Mouse (Mus musculus) embryonic facial prominence, embryonic 11.5 days (tissue): ENCODE measurements at regions not wholly inside any gene's neighbourhood (a gene's known extent, or its start where the extent isn't known, plus 50 kb on each side); places are given as distances from the start of the nearest gene placed in this dataset.

Experiments
- ATAC-seq: fragments of 200-750 bp; cut with Nextera tagmentation; replicated peaks from 2 replicates; pipeline ENCODE4 v1.8.0; 2017; ENCODE audit warnings: low read depth; ENCODE audit not compliant: insufficient number of reproducible peaks, low FRiP score, low TSS enrichment
- DNase-seq: peaks from one replicate; pipeline ENCODE4 v3.0.0-alpha.2; 2015; ENCODE audit warnings: low spot score
- H3K27ac ChIP-seq: fragments of 300-500 bp; sonication (generic); replicated peaks from 2 replicates; pipeline ENCODE4 v1.5.1; 2014; ENCODE audit warnings: mild to moderate bottlenecking, low read depth, low read length, control low read depth
- H3K27me3 ChIP-seq: fragments of 300-500 bp; sonication (generic); 2 replicates; pipeline ENCODE4 v1.6.1; 2014; ENCODE audit warnings: mild to moderate bottlenecking, low read length, moderate library complexity, mixed read lengths; ENCODE audit not compliant: control insufficient read depth, insufficient read depth
- H3K36me3 ChIP-seq: fragments of 300-500 bp; sonication (generic); replicated peaks from 2 replicates; pipeline ENCODE4 v1.6.1; 2014; ENCODE audit warnings: low read depth, mild to moderate bottlenecking, low read length, moderate library complexity, mixed read lengths; ENCODE audit not compliant: control insufficient read depth, insufficient read depth
- H3K4me1 ChIP-seq: fragments of 300-500 bp; sonication (generic); 2 replicates; pipeline ENCODE4 v1.6.1; 2014; ENCODE audit warnings: low read length, mixed read lengths; ENCODE audit not compliant: control insufficient read depth, insufficient read depth
- H3K4me2 ChIP-seq: fragments of 300-500 bp; sonication (generic); 2 replicates; pipeline ENCODE4 v1.6.1; 2014; ENCODE audit warnings: low read depth, mild to moderate bottlenecking, control low read depth, low read length, moderate library complexity
- H3K4me3 ChIP-seq: fragments of 300-500 bp; sonication (generic); 2 replicates; pipeline ENCODE4 v1.5.1; 2014; ENCODE audit warnings: low read depth, low read length, control low read depth
- H3K9ac ChIP-seq: fragments of 300-500 bp; sonication (generic); replicated peaks from 2 replicates; pipeline ENCODE4 v1.6.1; 2014; ENCODE audit warnings: mild to moderate bottlenecking, control low read depth, low read length
- H3K9me3 ChIP-seq: fragments of 300-500 bp; sonication (generic); replicated peaks from 2 replicates; pipeline ENCODE4 v1.6.1; 2016; ENCODE audit warnings: mild to moderate bottlenecking, low read length, inconsistent platforms, mixed read lengths; ENCODE audit not compliant: control insufficient read depth
- WGBS: fragments of 180-500 bp; shearing (Covaris S2); extraction: QIAGEN DNeasy Blood & Tissue Kit; methylation state at CpG from one replicate; pipeline ENCODE4 v1.1.7; 2014; 5-methylcytosine and 5-hydroxymethylcytosine counted together

- Histone ChIP-seq H3K4me3 (no peak overlapping the region), H3K4me2 (no peak overlapping the region), H3K36me3 (no peaks in the 10 kb centered on the region), H3K9me3 (no peaks in the 10 kb centered on the region), H3K27ac (no peak overlapping the region), H3K27me3 (no peaks in the 10 kb centered on the region), H3K4me1 (0 out of 2 replicates have a peak, but pooled peaks cover 2% of the 10 kb centered on the region), H3K9ac (no peak overlapping the region)
- ATAC-seq (no peak), DNase-seq (no peak)
- WGBS: 79% methylated on average over 5 of the region's 5 CpGs
These were observed 208.2 kb downstream of the Uaca start for GRCm38 (mm10) chr9:61002572-61002971.

DNA sequence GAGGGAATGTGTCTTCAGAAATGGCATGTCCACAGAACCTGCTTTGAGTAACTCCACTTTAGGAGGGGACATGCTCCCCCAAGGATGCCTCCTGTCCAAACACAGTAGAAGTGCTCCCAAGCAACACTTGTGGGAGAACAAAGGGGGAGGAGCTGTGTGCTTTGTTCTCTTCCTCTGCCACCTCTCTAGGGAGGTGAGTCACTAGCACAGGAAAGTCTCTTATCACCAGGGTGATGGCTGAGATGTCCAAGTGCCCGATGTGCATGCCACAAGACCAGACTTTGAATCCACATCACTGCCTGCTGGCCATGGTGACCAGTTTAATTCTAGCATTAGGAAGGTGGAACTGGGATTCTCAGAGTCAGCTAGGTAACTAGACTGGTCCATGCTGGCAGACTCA lies 214.1 kb downstream of the Uaca start:
- Histone ChIP-seq H3K4me3 (no peak overlapping the region), H3K9me3 (no peaks in the 10 kb centered on the region), H3K27ac (no peak overlapping the region), H3K4me2 (no peak overlapping the region), H3K27me3 (no peaks in the 10 kb centered on the region), H3K36me3 (no peaks in the 10 kb centered on the region), H3K4me1 (no peaks in the 10 kb centered on the region), H3K9ac (no peak overlapping the region)
- DNase-seq (no peak), ATAC-seq (no peak)
- 78% methylated on average over 1 of the region's 1 CpGs for WGBS

DNA sequence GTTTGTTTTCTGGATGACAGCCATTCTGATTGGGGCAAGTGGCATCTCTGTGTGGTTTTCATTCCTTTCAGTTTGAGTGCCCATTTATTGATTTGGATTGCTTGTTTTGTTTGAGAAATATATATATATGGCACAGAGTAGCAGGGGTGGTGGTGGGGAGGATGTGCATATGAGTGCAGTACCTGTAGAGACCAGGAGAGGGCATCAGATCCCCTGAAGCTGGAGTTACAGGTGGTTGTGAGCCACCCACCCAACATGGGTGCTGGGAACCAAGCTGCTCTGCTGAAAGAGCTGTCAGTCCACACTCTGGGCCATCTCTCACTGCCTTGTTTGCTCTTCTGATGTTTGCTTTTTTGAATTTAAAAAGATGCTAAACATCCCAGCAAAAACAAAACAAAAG lies 216.7 kb downstream of the Uaca start:
- H3K9ac ChIP-seq: no peak overlapping the region
- no peak for ATAC-seq

GRCm38 (mm10) chr9:61012771-61013540 lies 218.6 kb downstream of the Uaca start:
- DNase-seq: no peak
- WGBS: 68% methylated on average over 19 of the region's 19 CpGs
- Histone ChIP-seq H3K4me3 (no peak overlapping the region), H3K9ac (no peak overlapping the region), H3K4me1 (no peaks in the 10 kb centered on the region), H3K27me3 (no peaks in the 10 kb centered on the region; the same call in 1 of the 2 replicates), H3K36me3 (no peaks in the 10 kb centered on the region), H3K4me2 (no peak overlapping the region), H3K27ac (no peak overlapping the region), H3K9me3 (no peaks in the 10 kb centered on the region)
- peak; percentile 78; the same call in 1 of the 2 replicates for ATAC-seq

More for the DNA sequence above, 216.7 kb downstream of the Uaca start:
- DNase-seq: no peak
- Histone ChIP-seq H3K4me3 (no peak overlapping the region), H3K27me3 (no peaks in the 10 kb centered on the region), H3K36me3 (no peaks in the 10 kb centered on the region), H3K4me2 (no peak overlapping the region), H3K4me1 (no peaks in the 10 kb centered on the region), H3K9me3 (no peaks in the 10 kb centered on the region), H3K27ac (no peak overlapping the region)

DNA sequence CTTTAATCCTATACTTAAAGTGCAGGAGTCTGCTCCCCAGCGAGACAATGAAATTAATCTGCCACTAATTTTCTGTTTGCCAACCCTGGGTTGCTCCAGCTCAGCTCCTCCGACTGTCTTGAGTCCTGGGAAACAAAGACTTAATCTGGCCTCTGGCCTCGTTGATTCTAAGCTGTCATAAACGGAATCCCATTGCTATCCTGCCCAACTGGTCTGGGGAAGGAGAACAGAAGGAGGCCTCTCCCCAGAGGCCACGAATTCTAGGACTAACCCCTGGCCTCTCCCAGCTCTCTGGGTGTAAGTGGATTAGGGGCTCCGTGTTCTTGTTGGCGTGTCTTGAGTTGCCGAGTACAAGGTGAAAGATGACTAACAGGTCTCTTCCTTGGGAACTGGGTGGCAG lies 219.8 kb downstream of the Uaca start:
- H3K9me3 ChIP-seq: no peaks in the 10 kb centered on the region
- H3K36me3 ChIP-seq: no peaks in the 10 kb centered on the region
- no peak overlapping the region for H3K4me3 ChIP-seq
- no peak for ATAC-seq
- H3K4me2 ChIP-seq: no peak overlapping the region
- no peaks in the 10 kb centered on the region; the same call in 1 of the 2 replicates for H3K27me3 ChIP-seq
- 62% methylated on average over 8 of the region's 8 CpGs for WGBS
- DNase-seq: no peak
- no peak overlapping the region for H3K9ac ChIP-seq
- H3K27ac ChIP-seq: no peak overlapping the region
- no peaks in the 10 kb centered on the region for H3K4me1 ChIP-seq

DNA sequence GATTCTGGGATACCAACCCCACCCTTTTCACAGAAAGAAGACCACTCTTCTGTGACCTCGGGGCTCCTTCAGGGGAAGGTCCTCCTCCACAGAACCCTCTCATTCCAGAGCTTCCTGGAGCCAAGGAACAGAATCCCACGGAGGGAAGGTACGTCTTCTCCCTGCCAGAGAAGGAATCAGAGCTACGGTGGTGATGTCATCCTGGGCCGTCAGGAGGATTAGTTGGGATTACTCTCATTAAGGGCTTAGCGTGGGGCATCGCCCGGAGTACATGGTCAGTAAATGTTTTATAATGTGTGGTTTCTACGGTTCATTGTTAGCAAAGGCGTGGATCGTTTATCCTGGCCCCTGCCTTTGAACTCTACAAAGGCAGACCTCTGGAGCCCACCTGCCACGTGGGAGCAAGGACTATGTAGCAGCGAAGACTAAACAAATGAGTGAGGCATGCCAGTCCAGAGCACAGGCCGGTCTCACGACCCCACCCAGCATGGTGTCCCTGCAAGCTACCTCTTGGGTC lies 221.1 kb downstream of the Uaca start:
- Histone ChIP-seq H3K9me3 (no peaks in the 10 kb centered on the region), H3K27ac (no peak overlapping the region), H3K4me3 (no peak overlapping the region), H3K27me3 (no peaks in the 10 kb centered on the region; the same call in 1 of the 2 replicates), H3K36me3 (no peaks in the 10 kb centered on the region), H3K4me2 (no peak overlapping the region), H3K4me1 (no peaks in the 10 kb centered on the region), H3K9ac (no peak overlapping the region)
- DNase-seq (no peak), ATAC-seq (no peak)
- WGBS: 53% methylated on average over 15 of the region's 15 CpGs

DNA sequence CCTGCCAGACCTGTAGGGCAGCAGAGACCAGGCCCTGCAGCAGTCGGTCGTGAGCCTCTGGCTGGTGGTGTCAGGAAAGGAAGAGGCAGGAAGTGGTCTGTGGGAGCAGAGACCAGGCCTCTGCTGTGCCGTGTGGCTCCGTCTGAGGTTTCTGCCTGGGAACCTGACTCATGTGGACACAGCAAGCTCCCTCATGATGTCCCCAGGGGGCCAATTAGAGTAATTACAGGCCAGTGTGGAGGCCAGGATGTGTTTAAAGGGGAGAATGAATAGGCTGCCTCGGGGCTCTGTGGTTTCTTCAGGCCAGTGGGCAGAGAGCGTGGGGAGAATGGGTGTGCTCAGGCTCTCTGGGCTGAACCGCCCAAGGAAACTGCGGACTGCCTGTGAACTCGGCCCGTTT lies 222.3 kb downstream of the Uaca start:
- ATAC-seq (no peak), DNase-seq (peak; percentile 40)
- Histone ChIP-seq H3K36me3 (no peaks in the 10 kb centered on the region), H3K9ac (no peak overlapping the region), H3K4me2 (no peak overlapping the region), H3K27me3 (no peaks in the 10 kb centered on the region; the same call in 1 of the 2 replicates), H3K4me1 (no peaks in the 10 kb centered on the region), H3K4me3 (no peak overlapping the region), H3K9me3 (no peaks in the 10 kb centered on the region), H3K27ac (no peak overlapping the region)
- WGBS: 18% methylated on average over 10 of the region's 10 CpGs

DNA sequence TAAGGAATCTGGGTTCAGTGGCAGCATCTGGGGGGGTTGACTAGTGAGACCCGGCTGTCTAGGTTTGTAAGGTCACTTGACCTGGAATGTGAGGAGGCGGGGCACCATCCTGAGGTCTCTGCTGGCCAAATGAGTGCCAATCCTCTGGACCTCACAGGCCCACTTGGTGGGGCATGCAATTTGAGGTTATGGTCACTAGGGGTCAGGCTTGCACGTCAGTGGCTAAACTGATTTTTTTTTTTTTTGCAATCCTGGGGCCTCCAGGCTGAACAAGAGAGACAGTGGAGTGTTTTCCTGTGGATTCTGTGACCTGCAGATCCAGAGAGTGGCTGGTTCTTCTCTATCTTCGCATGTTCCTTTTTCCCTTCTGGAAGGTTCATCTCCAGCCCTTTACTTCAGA lies 225.6 kb downstream of the Uaca start:
- no peaks in the 10 kb centered on the region for H3K4me1 ChIP-seq
- H3K9ac ChIP-seq: no peak overlapping the region
- H3K27ac ChIP-seq: no peak overlapping the region
- WGBS: 49% methylated on average over 4 of the region's 4 CpGs
- H3K4me2 ChIP-seq: no peak overlapping the region
- no peaks in the 10 kb centered on the region for H3K9me3 ChIP-seq
- H3K36me3 ChIP-seq: no peaks in the 10 kb centered on the region
- H3K27me3 ChIP-seq: no peaks in the 10 kb centered on the region; the same call in 1 of the 2 replicates
- no peak overlapping the region for H3K4me3 ChIP-seq
- ATAC-seq: no peak
- DNase-seq: no peak
